Mouse (Mus musculus): ENCODE measurements around the gene Tdgf1.

- TF ChIP-seq CTCF (IDR thresholded peaks at IDR 0.05; ENCODE audit: low read depth, low read length), result no peak
- TF ChIP-seq POLR2A (IDR thresholded peaks at IDR 0.05; ENCODE audit: insufficient read depth, low read length), result no peak
Measured at GRCm38 (mm10) chr9:110951866-110952265, 5.9 kb upstream of the Tdgf1 start.
